Mouse (Mus musculus): ENCODE data around the gene Mrgprg. TPM values are rescaled to one million over a fixed set of nuclear protein-coding genes. Genes with fewer than 3 reads are reported as not detected.

Gene Mrgprg
- total RNA-seq, 2 experiments from 2014 or later: not detected

- no peak for DNase-seq
- intact Hi-C loops (cut with DNase I): no loop called here
Observed at GRCm38 (mm10) chr7:143756125-143757026, 10.4 kb downstream of the Mrgprg start, which contains the start of gene Osbpl5. Osbpl5 (minus strand) TSS chr7:143756985.

- no peak for DNase-seq
- intact Hi-C loops (cut with DNase I): no loop called here
Observed at GRCm38 (mm10) chr7:143755357-143756124, 11.3 kb downstream of the Mrgprg start.

- intact Hi-C loops (cut with DNase I): no loop called here
- DNase-seq: peak; percentile 72
Observed at GRCm38 (mm10) chr7:143753990-143754715, 12.6 kb downstream of the Mrgprg start.

- DNase-seq: no peak
- intact Hi-C loops (cut with DNase I): no loop called here
Observed at GRCm38 (mm10) chr7:143752606-143753005, 14.2 kb downstream of the Mrgprg start.

- intact Hi-C loops (cut with DNase I): no loop called here
- DNase-seq: no peak
Observed at GRCm38 (mm10) chr7:143752056-143752455, 14.7 kb downstream of the Mrgprg start.

GRCm38 (mm10) chr7:143751380-143751779, 15.4 kb downstream of the Mrgprg start:
- DNase-seq: no peak
- intact Hi-C loops (cut with DNase I): no loop called here

- DNase-seq: no peak
- intact Hi-C loops (cut with DNase I): no loop called here
Observed at GRCm38 (mm10) chr7:143749045-143749444, 17.7 kb downstream of the Mrgprg start.

GRCm38 (mm10) chr7:143748041-143748868, 18.5 kb downstream of the Mrgprg start:
- DNase-seq: peak; percentile 94
- intact Hi-C loops (cut with DNase I): no loop called here

GRCm38 (mm10) chr7:143740653-143741052, 26.1 kb downstream of the Mrgprg start:
- intact Hi-C loops (cut with DNase I): no loop called here
- no peak for DNase-seq

- intact Hi-C loops (cut with DNase I): no loop called here
- peak; percentile 87 for DNase-seq
Observed at GRCm38 (mm10) chr7:143739511-143740461, 27.0 kb downstream of the Mrgprg start.

- intact Hi-C loops (cut with DNase I): no loop called here
- peak; percentile 77 for DNase-seq
Observed at GRCm38 (mm10) chr7:143738601-143739006, 28.2 kb downstream of the Mrgprg start.

- intact Hi-C loops (cut with DNase I): no loop called here
- DNase-seq: no peak
Observed at GRCm38 (mm10) chr7:143738194-143738593, 28.6 kb downstream of the Mrgprg start.

GRCm38 (mm10) chr7:143733746-143734145, 33.0 kb downstream of the Mrgprg start:
- intact Hi-C loops (cut with DNase I): no loop called here
- DNase-seq: no peak

- DNase-seq: no peak
- intact Hi-C loops (cut with DNase I): no loop called here
Observed at GRCm38 (mm10) chr7:143729886-143730285, 36.9 kb downstream of the Mrgprg start.

- intact Hi-C loops (cut with DNase I): no loop called here
- DNase-seq: no peak
Observed at GRCm38 (mm10) chr7:143726396-143726795, 40.4 kb downstream of the Mrgprg start.

GRCm38 (mm10) chr7:143723841-143724240, 43.0 kb downstream of the Mrgprg start:
- intact Hi-C loops (cut with DNase I): no loop called here

GRCm38 (mm10) chr7:143722646-143723045, 44.1 kb downstream of the Mrgprg start:
- intact Hi-C loops (cut with DNase I): no loop called here
- DNase-seq: no peak

More at GRCm38 (mm10) chr7:143723841-143724240, 43.0 kb downstream of the Mrgprg start:
- DNase-seq: no peak

- intact Hi-C loops (cut with DNase I): no loop called here
- no peak for DNase-seq
Observed at GRCm38 (mm10) chr7:143717811-143718210, 49.0 kb downstream of the Mrgprg start.
